Mouse (Mus musculus): ENCODE measurements around the gene Clnk. TPM values are rescaled to one million over a fixed set of nuclear protein-coding genes. Genes with fewer than 3 reads are reported as not detected.

Clnk gene
- polyA plus RNA-seq, 1 experiment from 2014 or later = not detected

DNA sequence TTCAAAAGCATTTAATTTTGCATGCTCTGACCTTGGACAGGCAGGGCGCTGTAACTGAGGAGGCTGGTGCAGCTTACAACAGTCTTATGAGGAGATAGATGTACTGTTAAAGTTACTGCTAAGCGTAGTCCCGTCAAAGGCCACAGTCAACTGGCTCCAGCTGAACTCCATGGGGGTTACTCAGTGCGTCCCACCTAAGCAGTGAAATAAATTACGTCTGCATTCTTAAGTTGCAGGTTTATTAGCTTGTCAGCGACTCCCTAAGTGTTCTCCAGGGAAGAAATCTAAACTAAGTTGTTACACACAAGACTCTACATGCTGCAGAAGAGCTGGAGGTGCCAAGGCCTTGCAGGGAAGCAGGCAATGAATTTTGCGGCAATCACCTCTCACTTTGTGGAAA lies 77.7 kb downstream of the Clnk start:
- Histone ChIP-seq H3K27ac (replicated peaks; ENCODE audit: low read depth, low read length) (no peak overlapping the region), H3K36me3 (replicated peaks; ENCODE audit: control insufficient read depth, insufficient read depth, low read depth, low read length) (no peaks in the 10 kb centered on the region), H3K4me1 (ENCODE audit: control insufficient read depth, insufficient read depth, low read length) (no peaks in the 10 kb centered on the region), H3K4me3 (ENCODE audit: low read depth, low read length) (no peak overlapping the region), H3K27me3 (ENCODE audit: control insufficient read depth, insufficient read depth, low read length) (no peaks in the 10 kb centered on the region), H3K9ac (replicated peaks; ENCODE audit: low read length) (no peak overlapping the region), H3K4me2 (ENCODE audit: low read depth, low read length) (no peak overlapping the region), H3K9me3 (replicated peaks; ENCODE audit: control insufficient read depth, low read length) (no peaks in the 10 kb centered on the region)
- DNase-seq (ENCODE audit: low spot score) (no peak), ATAC-seq (replicated peaks; ENCODE audit: insufficient number of reproducible peaks, low FRiP score, low TSS enrichment, low read depth) (no peak)
- WGBS = 75% methylated on average over 7 of the region's 7 CpGs

DNA sequence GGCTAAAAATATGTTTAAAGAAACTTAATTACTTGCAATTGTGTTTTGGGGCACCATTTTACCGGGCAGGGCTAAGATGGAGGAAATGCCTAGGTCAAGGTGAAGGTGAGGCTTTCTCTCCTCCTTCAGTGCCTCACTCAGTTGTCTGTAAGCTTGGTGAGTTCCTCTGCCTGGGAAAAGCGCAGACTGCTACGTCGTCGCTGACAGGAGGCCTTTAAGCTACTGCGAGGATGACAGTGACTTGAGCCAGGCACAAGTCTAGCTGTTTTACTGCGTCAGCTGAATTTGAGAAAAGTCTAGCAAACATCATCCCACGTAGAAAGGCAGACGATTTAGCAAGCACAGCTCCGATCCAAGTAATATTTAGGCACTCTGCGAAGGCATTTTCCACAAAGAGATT lies 81.5 kb downstream of the Clnk start:
- Histone ChIP-seq H3K9me3 (replicated peaks; ENCODE audit: control insufficient read depth, low read length) (no peaks in the 10 kb centered on the region), H3K36me3 (replicated peaks; ENCODE audit: control insufficient read depth, insufficient read depth, low read depth, low read length) (no peaks in the 10 kb centered on the region), H3K4me1 (ENCODE audit: control insufficient read depth, insufficient read depth, low read length) (no peaks in the 10 kb centered on the region), H3K27ac (replicated peaks; ENCODE audit: low read depth, low read length) (no peak overlapping the region), H3K27me3 (ENCODE audit: control insufficient read depth, insufficient read depth, low read length) (no peaks in the 10 kb centered on the region), H3K4me3 (ENCODE audit: low read depth, low read length) (no peak overlapping the region), H3K9ac (replicated peaks; ENCODE audit: low read length) (no peak overlapping the region), H3K4me2 (ENCODE audit: low read depth, low read length) (no peak overlapping the region)
- 60% methylated on average over 11 of the region's 11 CpGs for WGBS
- no peak for ATAC-seq (replicated peaks; ENCODE audit: insufficient number of reproducible peaks, low FRiP score, low TSS enrichment, low read depth)
- DNase-seq (ENCODE audit: low spot score) = no peak

DNA sequence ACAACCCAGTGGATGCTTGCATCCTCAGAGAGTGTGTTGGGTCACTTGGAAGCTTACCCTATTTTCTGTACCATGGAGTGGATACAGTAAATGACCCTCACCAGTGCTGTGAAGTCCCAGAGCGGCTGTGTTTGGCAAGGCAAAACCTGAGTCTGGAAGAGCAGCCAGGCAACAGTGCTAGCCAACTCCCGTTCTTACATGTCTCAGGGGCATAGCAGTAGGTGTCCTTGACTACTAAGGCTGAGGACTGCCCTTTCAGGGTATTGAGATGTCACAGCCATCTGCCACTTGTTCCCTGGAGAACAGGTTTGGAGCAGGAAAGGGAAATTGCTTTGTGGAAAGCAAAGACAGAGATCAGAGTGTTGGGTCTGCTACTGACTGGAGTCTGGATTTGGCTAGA lies 85.5 kb downstream of the Clnk start:
- ATAC-seq (replicated peaks; ENCODE audit: insufficient number of reproducible peaks, low FRiP score, low TSS enrichment, low read depth) = no peak
- Histone ChIP-seq H3K27ac (replicated peaks; ENCODE audit: low read depth, low read length) (no peak overlapping the region), H3K4me1 (ENCODE audit: control insufficient read depth, insufficient read depth, low read length) (no peaks in the 10 kb centered on the region), H3K4me3 (ENCODE audit: low read depth, low read length) (no peak overlapping the region), H3K36me3 (replicated peaks; ENCODE audit: control insufficient read depth, insufficient read depth, low read depth, low read length) (no peaks in the 10 kb centered on the region), H3K4me2 (ENCODE audit: low read depth, low read length) (no peak overlapping the region), H3K9ac (replicated peaks; ENCODE audit: low read length) (no peak overlapping the region), H3K27me3 (ENCODE audit: control insufficient read depth, insufficient read depth, low read length) (no peaks in the 10 kb centered on the region), H3K9me3 (replicated peaks; ENCODE audit: control insufficient read depth, low read length) (no peaks in the 10 kb centered on the region)
- DNase-seq (ENCODE audit: low spot score) = no peak
- WGBS = 68% methylated on average over 2 of the region's 2 CpGs

DNA sequence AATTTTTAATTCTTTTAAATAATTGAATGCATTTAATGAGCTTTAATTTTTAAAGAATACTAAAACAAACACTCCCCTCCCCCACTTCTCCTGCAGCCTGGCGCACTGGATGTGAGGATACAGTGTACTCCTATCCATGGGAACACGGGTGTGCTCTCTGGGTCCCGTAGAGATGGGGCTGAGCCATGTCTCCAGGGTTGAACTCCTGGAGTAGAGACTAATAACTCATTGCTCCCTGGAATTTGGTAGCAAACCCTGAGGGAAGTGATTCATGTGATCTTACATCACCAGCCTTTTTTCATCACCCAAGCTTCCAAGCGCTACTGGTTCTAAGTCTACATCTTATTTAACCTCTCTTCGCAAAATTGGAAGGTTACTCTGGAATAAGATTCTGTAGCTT lies 87.8 kb downstream of the Clnk start:
- no peaks in the 10 kb centered on the region for H3K27me3 ChIP-seq (ENCODE audit: control insufficient read depth, insufficient read depth, low read length)
- H3K27ac ChIP-seq (replicated peaks; ENCODE audit: low read depth, low read length) = no peak overlapping the region
- WGBS = 88% methylated on average over 5 of the region's 5 CpGs
- no peak overlapping the region for H3K4me3 ChIP-seq (ENCODE audit: low read depth, low read length)
- no peaks in the 10 kb centered on the region for H3K4me1 ChIP-seq (ENCODE audit: control insufficient read depth, insufficient read depth, low read length)
- DNase-seq (ENCODE audit: low spot score) = no peak
- ATAC-seq (replicated peaks; ENCODE audit: insufficient number of reproducible peaks, low FRiP score, low TSS enrichment, low read depth) = no peak
- H3K9me3 ChIP-seq (replicated peaks; ENCODE audit: control insufficient read depth, low read length) = no peaks in the 10 kb centered on the region
- no peak overlapping the region for H3K4me2 ChIP-seq (ENCODE audit: low read depth, low read length)
- no peaks in the 10 kb centered on the region for H3K36me3 ChIP-seq (replicated peaks; ENCODE audit: control insufficient read depth, insufficient read depth, low read depth, low read length)
- no peak overlapping the region for H3K9ac ChIP-seq (replicated peaks; ENCODE audit: low read length)

DNA sequence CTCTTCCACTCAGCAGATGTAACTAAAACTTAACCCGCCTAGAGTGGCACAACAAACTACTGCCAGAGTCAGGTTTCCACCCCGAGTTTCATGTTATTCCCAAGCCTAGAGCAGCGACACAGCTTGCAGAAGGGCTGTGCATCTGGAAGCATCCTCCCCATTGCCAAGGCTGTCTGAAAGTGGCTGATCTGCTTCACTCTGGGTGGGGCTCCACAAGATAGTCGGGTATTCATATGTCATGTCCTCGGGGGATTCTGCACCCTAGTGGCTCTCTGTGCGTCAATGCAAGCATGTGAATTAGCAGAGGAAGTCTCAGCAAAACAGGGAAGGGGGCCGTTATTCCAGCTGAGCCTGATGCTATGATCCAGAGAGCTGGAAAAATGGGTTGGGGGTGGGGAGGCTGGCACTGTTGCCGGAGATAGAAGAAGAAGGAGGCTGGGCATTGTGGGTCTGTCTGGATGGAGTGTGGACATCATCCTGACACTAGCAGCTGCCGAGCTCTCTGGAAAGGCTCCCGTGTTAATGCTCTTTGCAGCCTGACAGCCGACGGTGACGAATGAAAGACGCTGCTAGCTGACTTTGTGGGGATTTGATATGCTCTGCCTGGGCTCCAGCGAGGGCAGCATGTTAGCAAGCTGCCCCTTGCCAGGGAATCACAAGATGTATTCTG lies 88.6 kb downstream of the Clnk start:
- H3K9ac ChIP-seq (replicated peaks; ENCODE audit: low read length) = no peak overlapping the region
- no peak overlapping the region for H3K27ac ChIP-seq (replicated peaks; ENCODE audit: low read depth, low read length)
- H3K9me3 ChIP-seq (replicated peaks; ENCODE audit: control insufficient read depth, low read length) = no peaks in the 10 kb centered on the region
- H3K27me3 ChIP-seq (ENCODE audit: control insufficient read depth, insufficient read depth, low read length) = no peaks in the 10 kb centered on the region
- DNase-seq (ENCODE audit: low spot score) (no peak), ATAC-seq (replicated peaks; ENCODE audit: insufficient number of reproducible peaks, low FRiP score, low TSS enrichment, low read depth) (no peak)
- 39% methylated on average over 15 of the region's 15 CpGs for WGBS
- H3K36me3 ChIP-seq (replicated peaks; ENCODE audit: control insufficient read depth, insufficient read depth, low read depth, low read length) = no peaks in the 10 kb centered on the region
- no peak overlapping the region for H3K4me3 ChIP-seq (ENCODE audit: low read depth, low read length)
- no peaks in the 10 kb centered on the region for H3K4me1 ChIP-seq (ENCODE audit: control insufficient read depth, insufficient read depth, low read length)
- no peak overlapping the region for H3K4me2 ChIP-seq (ENCODE audit: low read depth, low read length)

DNA sequence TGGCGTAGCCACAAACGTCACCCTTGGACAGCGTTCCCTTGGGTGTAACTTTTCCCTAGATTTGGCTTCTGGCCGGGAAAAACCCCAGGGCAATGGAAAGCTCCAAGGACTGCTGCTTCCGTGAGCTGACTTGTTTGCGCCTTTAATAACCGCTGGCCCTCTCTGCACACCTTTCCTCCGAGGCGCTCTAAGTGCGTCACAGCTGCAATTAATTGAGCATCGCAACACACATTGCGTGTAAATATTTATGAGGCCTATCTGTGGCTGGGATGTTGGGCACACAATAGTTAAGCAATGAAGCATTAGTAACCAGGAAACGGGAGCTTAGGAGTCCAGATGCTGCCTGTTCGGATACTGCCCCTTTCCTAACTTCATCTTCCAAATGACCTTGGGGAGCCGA lies 90.5 kb downstream of the Clnk start:
- no peaks in the 10 kb centered on the region for H3K27me3 ChIP-seq (ENCODE audit: control insufficient read depth, insufficient read depth, low read length)
- H3K9ac ChIP-seq (replicated peaks; ENCODE audit: low read length) = no peak overlapping the region
- H3K4me3 ChIP-seq (ENCODE audit: low read depth, low read length) = no peak overlapping the region
- no peak overlapping the region for H3K27ac ChIP-seq (replicated peaks; ENCODE audit: low read depth, low read length)
- DNase-seq (ENCODE audit: low spot score) (no peak), ATAC-seq (replicated peaks; ENCODE audit: insufficient number of reproducible peaks, low FRiP score, low TSS enrichment, low read depth) (no peak)
- no peaks in the 10 kb centered on the region for H3K9me3 ChIP-seq (replicated peaks; ENCODE audit: control insufficient read depth, low read length)
- no peaks in the 10 kb centered on the region for H3K36me3 ChIP-seq (replicated peaks; ENCODE audit: control insufficient read depth, insufficient read depth, low read depth, low read length)
- H3K4me1 ChIP-seq (ENCODE audit: control insufficient read depth, insufficient read depth, low read length) = no peaks in the 10 kb centered on the region
- 80% methylated on average over 15 of the region's 15 CpGs for WGBS
- no peak overlapping the region for H3K4me2 ChIP-seq (ENCODE audit: low read depth, low read length)

DNA sequence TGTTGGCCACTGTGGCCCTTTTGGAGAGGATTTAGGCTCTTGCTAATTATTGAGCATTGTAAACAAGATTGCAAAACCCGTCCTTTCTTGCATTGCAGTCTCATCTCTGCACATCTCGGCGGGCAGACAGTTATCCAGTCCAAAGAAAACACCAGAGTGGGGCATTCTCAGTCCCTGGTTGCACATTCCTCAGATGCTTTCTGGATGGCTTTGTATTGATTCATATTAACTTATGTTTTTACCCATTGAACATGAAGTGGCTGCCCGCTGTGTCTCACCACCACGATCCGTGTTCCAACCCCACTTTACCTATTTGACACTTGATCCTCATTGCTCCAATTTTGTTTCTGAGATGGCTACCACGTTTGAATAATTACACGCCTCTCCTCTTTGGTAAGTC lies 90.9 kb downstream of the Clnk start:
- H3K9ac ChIP-seq (replicated peaks; ENCODE audit: low read length) = no peak overlapping the region
- no peaks in the 10 kb centered on the region for H3K27me3 ChIP-seq (ENCODE audit: control insufficient read depth, insufficient read depth, low read length)
- no peak overlapping the region for H3K4me3 ChIP-seq (ENCODE audit: low read depth, low read length)
- no peak for DNase-seq (ENCODE audit: low spot score)
- H3K4me1 ChIP-seq (ENCODE audit: control insufficient read depth, insufficient read depth, low read length) = no peaks in the 10 kb centered on the region
- no peaks in the 10 kb centered on the region for H3K36me3 ChIP-seq (replicated peaks; ENCODE audit: control insufficient read depth, insufficient read depth, low read depth, low read length)
- ATAC-seq (replicated peaks; ENCODE audit: insufficient number of reproducible peaks, low FRiP score, low TSS enrichment, low read depth) = no peak
- WGBS = 78% methylated on average over 8 of the region's 8 CpGs
- H3K27ac ChIP-seq (replicated peaks; ENCODE audit: low read depth, low read length) = no peak overlapping the region
- no peaks in the 10 kb centered on the region for H3K9me3 ChIP-seq (replicated peaks; ENCODE audit: control insufficient read depth, low read length)
- H3K4me2 ChIP-seq (ENCODE audit: low read depth, low read length) = no peak overlapping the region

DNA sequence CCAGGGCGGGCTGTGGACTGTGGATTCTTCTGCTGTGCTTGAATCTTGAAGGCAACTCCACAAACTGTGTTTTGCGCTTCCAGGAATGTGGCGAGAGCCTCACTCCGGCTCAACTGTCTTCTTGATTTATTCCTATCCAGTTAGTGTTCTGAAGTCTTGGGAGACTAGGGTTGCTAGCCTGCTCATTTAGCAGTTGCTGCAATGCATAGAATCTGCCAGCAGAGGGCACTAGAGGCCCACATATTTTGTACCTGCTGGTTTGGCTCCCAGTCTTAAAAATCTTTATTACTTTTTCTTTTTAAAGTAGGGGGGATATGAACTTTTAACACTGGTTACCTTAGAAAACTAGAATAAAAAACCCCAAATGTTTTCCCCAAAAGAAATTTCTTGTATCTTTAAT lies 94.8 kb downstream of the Clnk start:
- Histone ChIP-seq H3K9ac (replicated peaks; ENCODE audit: low read length) (no peak overlapping the region), H3K4me2 (ENCODE audit: low read depth, low read length) (no peak overlapping the region), H3K4me3 (ENCODE audit: low read depth, low read length) (no peak overlapping the region), H3K27ac (replicated peaks; ENCODE audit: low read depth, low read length) (no peak overlapping the region), H3K4me1 (ENCODE audit: control insufficient read depth, insufficient read depth, low read length) (no peaks in the 10 kb centered on the region), H3K27me3 (ENCODE audit: control insufficient read depth, insufficient read depth, low read length) (no peaks in the 10 kb centered on the region), H3K9me3 (replicated peaks; ENCODE audit: control insufficient read depth, low read length) (no peaks in the 10 kb centered on the region), H3K36me3 (replicated peaks; ENCODE audit: control insufficient read depth, insufficient read depth, low read depth, low read length) (no peaks in the 10 kb centered on the region)
- WGBS = 30% methylated on average over 4 of the region's 4 CpGs
- ATAC-seq (replicated peaks; ENCODE audit: insufficient number of reproducible peaks, low FRiP score, low TSS enrichment, low read depth) (no peak), DNase-seq (ENCODE audit: low spot score) (peak; percentile 83)
